Mouse (Mus musculus): ENCODE data around the gene Lclat1. TPM values are rescaled to one million over a fixed set of nuclear protein-coding genes. Genes with fewer than 3 reads are reported as not detected.

The Lclat1 gene
- total and polyA plus RNA-seq, 3 experiments, result 9.6 to 10.5 TPM; not detected in 1

DNA sequence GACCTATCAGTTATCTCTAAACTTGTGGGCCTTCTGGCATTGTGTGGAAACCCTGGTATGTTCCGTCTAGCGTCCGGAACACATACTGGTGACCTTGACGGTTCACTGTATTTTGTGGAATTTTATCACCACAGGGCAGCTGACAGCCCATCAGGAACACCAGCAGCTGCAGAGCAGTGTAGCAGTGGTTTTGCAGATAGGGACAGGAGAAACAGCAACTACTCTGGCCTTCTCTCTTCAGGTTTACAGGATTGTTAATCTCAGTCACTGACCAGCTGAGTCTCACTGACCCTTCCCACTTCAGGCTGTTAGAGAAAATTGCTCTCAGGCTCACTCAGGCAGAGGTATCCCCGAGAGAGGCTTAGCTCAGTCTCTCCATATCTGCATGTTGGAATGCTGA, 118.2 kb downstream of the Lclat1 start (continued):
- TF ChIP-seq ZNF384 (IDR thresholded peaks at IDR 0.05; ENCODE audit: low read depth, low read length) (no peak), TAL1 (IDR thresholded peaks at IDR 0.05; ENCODE audit: low read length) (peak; percentile 88), GABPA (IDR thresholded peaks at IDR 0.05; ENCODE audit: low read depth, low read length) (no peak), RAD21 (IDR thresholded peaks at IDR 0.05; ENCODE audit: low read depth, low read length) (no peak), CHD1 (IDR thresholded peaks at IDR 0.05; ENCODE audit: low read depth, low read length) (no peak), SIN3A (IDR thresholded peaks at IDR 0.05; ENCODE audit: low read length) (peak; percentile 31), MYC (IDR thresholded peaks at IDR 0.05; ENCODE audit: low read depth, low read length) (no peak), ETS1 (IDR thresholded peaks at IDR 0.05; ENCODE audit: low read depth, low read length) (peak; percentile 78), USF2 (IDR thresholded peaks at IDR 0.05; ENCODE audit: borderline replicate concordance in 1 of 2, insufficient read depth in 1 of 2, low read depth in 1 of 2, low read length in 2 of 2) (no peak), BHLHE40 (IDR thresholded peaks at IDR 0.05; ENCODE audit: borderline replicate concordance, low read depth, low read length) (no peak), ELF1 (IDR thresholded peaks at IDR 0.05; ENCODE audit: low read depth, low read length) (no peak), NRF1 (IDR thresholded peaks at IDR 0.05; ENCODE audit: insufficient read depth, low read depth, low read length, poor library complexity, severe bottlenecking) (no peak), KAT2A (conservative IDR thresholded peaks at IDR 0.05; ENCODE audit: low read depth, low read length) (no peak), POLR2AphosphoS5 (IDR thresholded peaks at IDR 0.05; ENCODE audit: borderline replicate concordance, low read depth, low read length) (no peak)

DNA sequence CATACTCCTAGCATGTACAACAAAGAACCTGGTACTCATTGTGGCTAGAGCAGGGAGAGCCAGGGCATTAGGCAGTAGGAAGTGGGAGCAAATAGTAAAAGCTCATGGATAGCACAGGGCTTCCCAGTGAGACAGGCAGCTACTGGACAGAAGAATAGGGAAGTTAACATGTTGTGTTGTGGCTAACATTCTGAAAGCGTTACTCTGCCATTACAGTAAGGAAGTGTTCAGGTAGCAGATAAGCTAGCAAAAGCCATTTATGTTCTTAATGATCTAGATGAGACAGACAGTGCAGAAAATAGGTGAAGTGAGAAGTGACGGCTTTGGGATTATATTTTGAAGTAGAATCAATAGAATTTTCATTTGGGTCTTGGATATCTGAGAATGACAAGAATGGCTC, 118.8 kb downstream of the Lclat1 start:
- no peak overlapping the region for H3K9ac ChIP-seq (ENCODE audit: control insufficient read depth, low read depth, low read length, poor library complexity, severe bottlenecking)
- no peaks in the 10 kb centered on the region for H3K79me2 ChIP-seq (ENCODE audit: control insufficient read depth, insufficient read depth, low read length, poor library complexity)
- peak overlapping the region; percentile 51 for H3K27ac ChIP-seq (ENCODE audit: control insufficient read depth, low read depth, low read length)
- peaks cover 50 to 55% of the 10 kb centered on the region in 2 experiments for H3K4me1 ChIP-seq (ENCODE audit: control insufficient read depth in 1 of 2, insufficient read depth in 2 of 2, low read length in 2 of 2)
- no peak overlapping the region; a peak in 1 of 4 replicates for H3K4me3 ChIP-seq (ENCODE audit: control insufficient read depth in 1 of 2, insufficient read depth in 1 of 2, low read depth in 2 of 2, low read length in 2 of 2)
- H3K9me3 ChIP-seq (replicated peaks; ENCODE audit: insufficient read depth, low read length), result no peaks in the 10 kb centered on the region
- peaks cover 0 to 67% of the 10 kb centered on the region in 2 experiments; a peak in 2 of 4 replicates for H3K36me3 ChIP-seq (ENCODE audit: control insufficient read depth in 1 of 2, insufficient read depth in 2 of 2, low read length in 2 of 2)
- no peaks in the 10 kb centered on the region for H3K27me3 ChIP-seq (ENCODE audit: control insufficient read depth in 1 of 2, insufficient read depth in 2 of 2, low read length in 2 of 2)
- DNase-seq (ENCODE audit: low read depth, low spot score), result peak; percentile 83
- TF ChIP-seq ZKSCAN1 (IDR thresholded peaks at IDR 0.05; ENCODE audit: low read depth, low read length), result no peak
- no peak for TF ChIP-seq POLR2AphosphoS5 (IDR thresholded peaks at IDR 0.05; ENCODE audit: borderline replicate concordance, low read depth, low read length)
- no peak for TF ChIP-seq BHLHE40 (IDR thresholded peaks at IDR 0.05; ENCODE audit: borderline replicate concordance, low read depth, low read length)
- no peak for TF ChIP-seq NRF1 (IDR thresholded peaks at IDR 0.05; ENCODE audit: insufficient read depth, low read depth, low read length, poor library complexity, severe bottlenecking)
- TF ChIP-seq NELFE (IDR thresholded peaks at IDR 0.05; ENCODE audit: low read depth, low read length), result no peak
- TF ChIP-seq RCOR1 (IDR thresholded peaks at IDR 0.05; ENCODE audit: low read depth, low read length), result peak; percentile 64
- peak; percentile 78 for TF ChIP-seq ETS1 (IDR thresholded peaks at IDR 0.05; ENCODE audit: low read depth, low read length)
- no peak for TF ChIP-seq ZMIZ1 (IDR thresholded peaks at IDR 0.05; ENCODE audit: low read depth, low read length)
- TF ChIP-seq CHD1 (IDR thresholded peaks at IDR 0.05; ENCODE audit: low read depth, low read length), result no peak
- TF ChIP-seq ZNF384 (IDR thresholded peaks at IDR 0.05; ENCODE audit: low read depth, low read length), result no peak
- peak; percentile 24; the same call in 1 of the 2 replicates for TF ChIP-seq ELF1 (IDR thresholded peaks at IDR 0.05; ENCODE audit: low read depth, low read length)
- no peak for TF ChIP-seq JUND (IDR thresholded peaks at IDR 0.05; ENCODE audit: low read depth, low read length)
- TF ChIP-seq KAT2A (conservative IDR thresholded peaks at IDR 0.05; ENCODE audit: low read depth, low read length), result no peak
- peak; percentile 89 for TF ChIP-seq GATA1 (IDR thresholded peaks at IDR 0.05; ENCODE audit: low read depth, low read length)
- no peak for TF ChIP-seq CTCF (IDR thresholded peaks at IDR 0.05 in 2 of 3, conservative IDR thresholded peaks at IDR 0.05 in 1 of 3; ENCODE audit: control insufficient read depth in 1 of 3, insufficient read depth in 1 of 3, low read depth in 2 of 3, low read length in 3 of 3, poor library complexity in 1 of 3, severe bottlenecking in 1 of 3)
- TF ChIP-seq TCF12 (IDR thresholded peaks at IDR 0.05; ENCODE audit: low read depth, low read length), result peak; percentile 82
- TF ChIP-seq MEF2A (IDR thresholded peaks at IDR 0.05; ENCODE audit: extremely low read depth, insufficient replicate concordance, low read depth, low read length, poor library complexity, severe bottlenecking), result no peak
- TF ChIP-seq RAD21 (IDR thresholded peaks at IDR 0.05; ENCODE audit: low read depth, low read length), result no peak
- TF ChIP-seq EP300 (IDR thresholded peaks at IDR 0.05; ENCODE audit: low read depth in 1 of 2, low read length in 2 of 2), result peak; percentile 90 to 95
- no peak for TF ChIP-seq USF2 (IDR thresholded peaks at IDR 0.05; ENCODE audit: borderline replicate concordance in 1 of 2, insufficient read depth in 1 of 2, low read depth in 1 of 2, low read length in 2 of 2)
- TF ChIP-seq USF1 (IDR thresholded peaks at IDR 0.05; ENCODE audit: low read depth, low read length), result no peak
- TF ChIP-seq SMC3 (IDR thresholded peaks at IDR 0.05; ENCODE audit: low read depth, low read length), result no peak
- 0 out of 2 replicates have a peak, but pooled peaks have one; percentile 45 for TF ChIP-seq SIN3A (IDR thresholded peaks at IDR 0.05; ENCODE audit: low read length)
- TF ChIP-seq MYB (IDR thresholded peaks at IDR 0.05; ENCODE audit: low read depth, low read length), result no peak
- TF ChIP-seq POLR2AphosphoS2 (IDR thresholded peaks at IDR 0.05; ENCODE audit: low read length), result no peak
- TF ChIP-seq MAX (IDR thresholded peaks at IDR 0.05; ENCODE audit: low read length), result no peak
- no peak for TF ChIP-seq HCFC1 (IDR thresholded peaks at IDR 0.05; ENCODE audit: low read depth, low read length)
- TF ChIP-seq TAL1 (IDR thresholded peaks at IDR 0.05; ENCODE audit: low read length), result peak; percentile 59
- no peak for TF ChIP-seq E2F4 (IDR thresholded peaks at IDR 0.05; ENCODE audit: borderline replicate concordance, low read depth, low read length)
- no peak for TF ChIP-seq CHD2 (IDR thresholded peaks at IDR 0.05; ENCODE audit: low read length)
- TF ChIP-seq GABPA (IDR thresholded peaks at IDR 0.05; ENCODE audit: low read depth, low read length), result no peak

All from MEL (cell line).